Mouse (Mus musculus) kidney, embryonic 15.5 days (tissue): ENCODE results near the gene Chrm4. TPM values are rescaled to one million over a fixed set of nuclear protein-coding genes. Genes with fewer than 3 reads are reported as not detected.

Experiments used
- ATAC-seq: fragments of 200-750 bp; cut with Nextera tagmentation; replicated peaks from 2 replicates; pipeline ENCODE4 v1.8.0; 2017; ENCODE audit warnings: moderate TSS enrichment; ENCODE audit not compliant: low FRiP score
- H3K27ac ChIP-seq: fragments of 300-500 bp; sonication (generic); 2 replicates; pipeline ENCODE4 v1.5.1; 2015; ENCODE audit warnings: mild to moderate bottlenecking, inconsistent platforms
- H3K27me3 ChIP-seq: fragments of 300-500 bp; sonication (generic); 2 replicates; pipeline ENCODE4 v1.6.1; 2015; ENCODE audit warnings: inconsistent platforms
- H3K36me3 ChIP-seq: fragments of 300-500 bp; sonication (generic); 2 replicates; pipeline ENCODE4 v1.6.1; 2015; ENCODE audit warnings: inconsistent platforms
- H3K4me1 ChIP-seq: fragments of 300-500 bp; sonication (generic); 2 replicates; pipeline ENCODE4 v1.6.1; 2015; ENCODE audit warnings: inconsistent platforms
- H3K4me2 ChIP-seq: fragments of 300-500 bp; sonication (generic); 2 replicates; pipeline ENCODE4 v1.6.1; 2015; ENCODE audit warnings: moderate library complexity, mild to moderate bottlenecking, inconsistent platforms
- H3K4me3 ChIP-seq: fragments of 300-500 bp; sonication (generic); replicated peaks from 2 replicates; pipeline ENCODE4 v1.5.1; 2015; ENCODE audit warnings: mild to moderate bottlenecking, inconsistent platforms
- H3K9ac ChIP-seq: fragments of 300-500 bp; sonication (generic); 2 replicates; pipeline ENCODE4 v1.6.1; 2015; ENCODE audit warnings: mild to moderate bottlenecking, inconsistent platforms
- H3K9me3 ChIP-seq: fragments of 300-500 bp; sonication (generic); replicated peaks from 2 replicates; pipeline ENCODE4 v1.6.1; 2016; ENCODE audit warnings: inconsistent platforms
- WGBS: fragments of 180-500 bp; shearing (Covaris S2); methylation state at CpG from one replicate; pipeline ENCODE4 v1.1.7; 2015; ENCODE audit warnings: mixed read lengths; 5-methylcytosine and 5-hydroxymethylcytosine counted together
- polyA plus RNA-seq: library from polyadenylated mRNA; unstranded; fragments of >200 nt; fragmentation: Nextera tagmentation; extraction: Ambion mirVana; gene quantifications from 2 replicates; pipeline ENCODE4 v1.2.1, GENCODE M21; 2015

Gene Chrm4
- polyA plus RNA-seq, 1 experiment from 2014 or later, result 0.42 TPM

GRCm38 (mm10) chr2:91924726-91925125 lies 2.3 kb upstream of the Chrm4 start:
- H3K4me3 ChIP-seq, result no peak overlapping the region
- H3K4me2 ChIP-seq, result no peak overlapping the region
- H3K9ac ChIP-seq, result no peak overlapping the region
- H3K36me3 ChIP-seq, result peaks cover 5% of the 10 kb centered on the region; the same call in 1 of the 2 replicates
- 80% methylated on average over 1 of the region's 1 CpGs for WGBS
- no peak overlapping the region for H3K27ac ChIP-seq
- ATAC-seq, result no peak
- H3K4me1 ChIP-seq, result peaks cover 45% of the 10 kb centered on the region
- H3K9me3 ChIP-seq, result no peaks in the 10 kb centered on the region
- H3K27me3 ChIP-seq, result peaks cover 50% of the 10 kb centered on the region

- H3K4me1 ChIP-seq, result peaks cover 52% of the 10 kb centered on the region
- H3K27ac ChIP-seq, result no peak overlapping the region
- H3K4me2 ChIP-seq, result no peak overlapping the region
- WGBS, result 84% methylated on average over 15 of the region's 15 CpGs
- peaks cover 7% of the 10 kb centered on the region; the same call in 1 of the 2 replicates for H3K36me3 ChIP-seq
- ATAC-seq, result no peak
- H3K27me3 ChIP-seq, result peaks cover 47% of the 10 kb centered on the region
- no peak overlapping the region for H3K4me3 ChIP-seq
- no peak overlapping the region for H3K9ac ChIP-seq
- no peaks in the 10 kb centered on the region for H3K9me3 ChIP-seq
Measured at GRCm38 (mm10) chr2:91925442-91925841, 1.6 kb upstream of the Chrm4 start.

GRCm38 (mm10) chr2:91927826-91928533 lies 931 bp downstream of the Chrm4 start:
- no peak overlapping the region for H3K27ac ChIP-seq
- H3K27me3 ChIP-seq, result peaks cover 23% of the 10 kb centered on the region
- H3K9me3 ChIP-seq, result no peaks in the 10 kb centered on the region
- no peak overlapping the region for H3K4me3 ChIP-seq
- ATAC-seq, result no peak
- H3K9ac ChIP-seq, result no peak overlapping the region
- peaks cover 51% of the 10 kb centered on the region for H3K4me1 ChIP-seq
- peaks cover 7% of the 10 kb centered on the region; the same call in 1 of the 2 replicates for H3K36me3 ChIP-seq
- 48% methylated on average over 34 of the region's 34 CpGs for WGBS
- peak overlapping the region; percentile 48 for H3K4me2 ChIP-seq

GRCm38 (mm10) chr2:91928534-91929350 lies 1.7 kb downstream of the Chrm4 start:
- H3K9me3 ChIP-seq, result no peaks in the 10 kb centered on the region
- ATAC-seq, result no peak
- 69% methylated on average over 23 of the region's 23 CpGs for WGBS
- peaks cover 15% of the 10 kb centered on the region for H3K27me3 ChIP-seq
- peaks cover 8% of the 10 kb centered on the region; the same call in 1 of the 2 replicates for H3K36me3 ChIP-seq
- H3K9ac ChIP-seq, result no peak overlapping the region
- no peak overlapping the region for H3K27ac ChIP-seq
- H3K4me3 ChIP-seq, result no peak overlapping the region
- peak overlapping the region; percentile 48 for H3K4me2 ChIP-seq
- peaks cover 51% of the 10 kb centered on the region for H3K4me1 ChIP-seq

GRCm38 (mm10) chr2:91929455-91929854 lies 2.4 kb downstream of the Chrm4 start:
- Histone ChIP-seq H3K9me3 (no peaks in the 10 kb centered on the region), H3K4me1 (peaks cover 56% of the 10 kb centered on the region), H3K27ac (no peak overlapping the region), H3K27me3 (peaks cover 9% of the 10 kb centered on the region), H3K4me2 (peak overlapping the region; percentile 65), H3K36me3 (peaks cover 14% of the 10 kb centered on the region; the same call in 1 of the 2 replicates), H3K9ac (no peak overlapping the region), H3K4me3 (peak overlapping the region; percentile 63)
- 56% methylated on average over 3 of the region's 3 CpGs for WGBS
- ATAC-seq, result no peak

- H3K27me3 ChIP-seq, result peaks cover 5% of the 10 kb centered on the region; the same call in 1 of the 2 replicates
- H3K4me2 ChIP-seq, result peak overlapping the region; percentile 65
- no peaks in the 10 kb centered on the region for H3K9me3 ChIP-seq
- no peak for ATAC-seq
- H3K9ac ChIP-seq, result peak overlapping the region; percentile 86; the same call in 1 of the 2 replicates
- peak overlapping the region; percentile 63 for H3K4me3 ChIP-seq
- H3K4me1 ChIP-seq, result peaks cover 61% of the 10 kb centered on the region
- WGBS, result 11% methylated on average over 12 of the region's 12 CpGs
- H3K27ac ChIP-seq, result no peak overlapping the region
- peaks cover 19% of the 10 kb centered on the region for H3K36me3 ChIP-seq
Measured at GRCm38 (mm10) chr2:91929936-91930335, 2.9 kb downstream of the Chrm4 start.

- ATAC-seq, result no peak
- Histone ChIP-seq H3K9ac (peak overlapping the region; percentile 86), H3K4me3 (peak overlapping the region; percentile 63), H3K4me2 (peak overlapping the region; percentile 65), H3K27ac (peak overlapping the region; percentile 96), H3K36me3 (peaks cover 28% of the 10 kb centered on the region), H3K27me3 (0 out of 2 replicates have a peak, but pooled peaks cover 4% of the 10 kb centered on the region), H3K4me1 (peaks cover 61% of the 10 kb centered on the region), H3K9me3 (no peaks in the 10 kb centered on the region)
- WGBS, result 7% methylated on average over 23 of the region's 23 CpGs
Measured at GRCm38 (mm10) chr2:91930761-91931291, 3.8 kb downstream of the Chrm4 start.

GRCm38 (mm10) chr2:91931328-91932159 lies 4.5 kb downstream of the Chrm4 start:
- peak overlapping the region; percentile 96 for H3K27ac ChIP-seq
- H3K9me3 ChIP-seq, result no peaks in the 10 kb centered on the region
- WGBS, result 4% methylated on average over 50 of the region's 50 CpGs
- ATAC-seq, result peak; percentile 76
- H3K4me3 ChIP-seq, result peak overlapping the region; percentile 63
- H3K4me1 ChIP-seq, result peaks cover 61% of the 10 kb centered on the region
- peak overlapping the region; percentile 65 for H3K4me2 ChIP-seq
- H3K27me3 ChIP-seq, result no peaks in the 10 kb centered on the region
- peaks cover 35% of the 10 kb centered on the region for H3K36me3 ChIP-seq
- peak overlapping the region; percentile 86 for H3K9ac ChIP-seq

- peak; percentile 5; the same call in 1 of the 2 replicates for ATAC-seq
Measured at GRCm38 (mm10) chr2:91932160-91932711, 5.2 kb downstream of the Chrm4 start, which contains the start of gene Mdk. Gene Mdk, minus strand, starts transcription at chr2:91932297.

GRCm38 (mm10) chr2:91932737-91933350 lies 5.8 kb downstream of the Chrm4 start:
- Histone ChIP-seq H3K27ac (peak overlapping the region; percentile 96), H3K4me3 (peak overlapping the region; percentile 63), H3K27me3 (no peaks in the 10 kb centered on the region), H3K9me3 (no peaks in the 10 kb centered on the region), H3K36me3 (peaks cover 48% of the 10 kb centered on the region), H3K4me2 (peak overlapping the region; percentile 65), H3K4me1 (peaks cover 57% of the 10 kb centered on the region), H3K9ac (no peak overlapping the region)
- 11% methylated on average over 6 of the region's 6 CpGs for WGBS
- ATAC-seq, result 0 out of 2 replicates have a peak, but pooled peaks have one; percentile 0

More at GRCm38 (mm10) chr2:91932160-91932711, 5.2 kb downstream of the Chrm4 start, which contains the start of gene Mdk:
- peaks cover 61% of the 10 kb centered on the region for H3K4me1 ChIP-seq
- peak within 1 kb of the TSS; percentile 96 for H3K27ac ChIP-seq
- H3K36me3 ChIP-seq, result peaks cover 42% of the 10 kb centered on the region
- WGBS, result 4% methylated on average over 16 of the region's 16 CpGs
- H3K4me2 ChIP-seq, result peak within 1 kb of the TSS; percentile 65
- H3K27me3 ChIP-seq, result no peaks in the 10 kb centered on the region
- peak within 1 kb of the TSS; percentile 63 for H3K4me3 ChIP-seq
- no peaks in the 10 kb centered on the region for H3K9me3 ChIP-seq
- H3K9ac ChIP-seq, result peak within 1 kb of the TSS; percentile 86
